Mouse (Mus musculus) stomach, embryonic 16.5 days (tissue): ENCODE data around the gene Gm9964. TPM values are rescaled to one million over a fixed set of nuclear protein-coding genes. Genes with fewer than 3 reads are reported as not detected.
A peak's percentile ranks its signal among the peaks of the same experiment; 100 is the strongest.

Experiments used
- ATAC-seq: fragments of 200-750 bp; cut with Nextera tagmentation; 2 replicates; pipeline ENCODE4 v1.8.0; 2017; ENCODE audit warnings: moderate number of reproducible peaks, moderate TSS enrichment; ENCODE audit not compliant: insufficient read depth, low FRiP score
- H3K27ac ChIP-seq: fragments of 300-500 bp; sonication (generic); 2 replicates; pipeline ENCODE4 v1.5.1; 2014; ENCODE audit warnings: low read length
- H3K27me3 ChIP-seq: fragments of 300-500 bp; sonication (generic); 2 replicates; pipeline ENCODE4 v1.6.1; 2014; ENCODE audit warnings: low read length, control low read depth, mixed read lengths; ENCODE audit not compliant: control insufficient read depth, insufficient read depth
- H3K36me3 ChIP-seq: fragments of 300-500 bp; sonication (generic); 2 replicates; pipeline ENCODE4 v1.6.1; 2014; ENCODE audit warnings: low read length; ENCODE audit not compliant: control insufficient read depth, insufficient read depth
- H3K4me1 ChIP-seq: fragments of 300-500 bp; sonication (generic); 2 replicates; pipeline ENCODE4 v1.6.1; 2014; ENCODE audit warnings: low read length, control low read depth, mixed read lengths; ENCODE audit not compliant: control insufficient read depth, insufficient read depth
- H3K4me2 ChIP-seq: fragments of 300-500 bp; sonication (generic); 2 replicates; pipeline ENCODE4 v1.6.1; 2014; ENCODE audit warnings: low read depth, low read length, mixed read lengths
- H3K4me3 ChIP-seq: fragments of 300-500 bp; sonication (generic); replicated peaks from 2 replicates; pipeline ENCODE4 v1.5.1; 2014; ENCODE audit warnings: mild to moderate bottlenecking, low read length
- H3K9ac ChIP-seq: fragments of 300-500 bp; sonication (generic); 2 replicates; pipeline ENCODE4 v1.6.1; 2014; ENCODE audit warnings: low read length
- H3K9me3 ChIP-seq: fragments of 300-500 bp; sonication (generic); replicated peaks from 2 replicates; pipeline ENCODE4 v1.6.1; 2016; ENCODE audit warnings: low read length, control low read depth; ENCODE audit not compliant: control insufficient read depth
- WGBS: fragments of 180-500 bp; shearing (Covaris S2); extraction: QIAGEN DNeasy Blood & Tissue Kit; methylation state at CpG from one replicate; pipeline ENCODE4 v1.1.7; 2014; 5-methylcytosine and 5-hydroxymethylcytosine counted together
- polyA plus RNA-seq: library from polyadenylated mRNA; unstranded; fragments of >200 nt; fragmentation: Nextera tagmentation; extraction: Ambion mirVana; gene quantifications from 2 replicates; pipeline ENCODE4 v1.2.1, GENCODE M21; 2015

Gene Gm9964
- polyA plus RNA-seq, 1 experiment from 2014 or later = not detected

DNA sequence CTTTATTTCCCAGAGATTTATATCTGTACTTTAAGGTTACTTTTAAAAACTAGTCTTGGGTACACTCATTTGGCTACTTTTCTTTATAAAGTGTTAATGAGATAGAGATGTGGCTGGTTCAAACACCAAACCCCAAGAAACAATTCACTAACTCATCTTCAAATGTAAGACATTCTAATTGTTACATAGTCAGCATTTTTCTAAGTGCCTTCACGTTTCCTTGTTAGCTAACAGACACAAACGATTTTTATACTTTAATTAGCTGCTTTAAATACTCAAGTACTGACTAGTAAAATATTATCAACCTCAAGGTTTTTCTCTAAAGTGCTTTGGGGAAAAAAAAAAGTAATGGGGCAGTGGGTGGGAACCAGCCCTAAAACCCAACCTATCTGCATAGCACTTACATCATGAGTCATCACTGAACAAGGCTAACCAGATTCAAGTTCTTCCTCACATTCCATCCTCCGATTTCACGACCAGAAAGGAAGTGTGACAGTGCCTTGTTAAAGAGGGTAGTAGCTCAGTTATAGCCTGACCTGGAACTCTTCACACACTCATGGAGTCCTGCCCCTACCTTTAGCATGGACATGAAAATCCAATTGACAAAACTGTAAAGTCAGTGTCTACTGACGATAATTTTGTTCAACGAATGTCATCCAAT, 43.7 kb downstream of the Gm9964 start:
- H3K9me3 ChIP-seq = no peaks in the 10 kb centered on the region
- peak overlapping the region; percentile 93 for H3K4me2 ChIP-seq
- peak overlapping the region; percentile 96 for H3K9ac ChIP-seq
- peak overlapping the region; percentile 95 for H3K27ac ChIP-seq
- peak overlapping the region; percentile 95 for H3K4me3 ChIP-seq
- ATAC-seq = 0 out of 2 replicates have a peak, but pooled peaks have one; percentile 4
- H3K4me1 ChIP-seq = peaks cover 7% of the 10 kb centered on the region
- WGBS = 10% methylated on average over 6 of the region's 6 CpGs
- peaks cover 12% of the 10 kb centered on the region; the same call in 1 of the 2 replicates for H3K36me3 ChIP-seq
- H3K27me3 ChIP-seq = no peaks in the 10 kb centered on the region

Other genes starting within 250 kb of the Gm9964 start
- gene Ksr1, start 150.5 kb downstream of the Gm9964 start, polyA plus RNA-seq = 2.1 and 3.2 TPM in 2 replicates
- 188 and 192 TPM in 2 replicates for gene Wsb1, start 42.2 kb downstream of the Gm9964 start, polyA plus RNA-seq
- 3.2 and 4.1 TPM in 2 replicates for gene Nf1, start 42.8 kb upstream of the Gm9964 start, polyA plus RNA-seq
- 0.12 and 0.28 TPM in 2 replicates for gene Omg, start 207.2 kb upstream of the Gm9964 start, polyA plus RNA-seq
- gene Evi2b, start 226.9 kb upstream of the Gm9964 start, polyA plus RNA-seq = 1.7 and 1.8 TPM in 2 replicates
- 0.60 and 0.89 TPM in 2 replicates for gene Evi2, start 233.7 kb upstream of the Gm9964 start, polyA plus RNA-seq
- 4.2 and 5.0 TPM in 2 replicates for gene Evi2a, start 233.7 kb upstream of the Gm9964 start, polyA plus RNA-seq